Mouse (Mus musculus) olfactory bulb, adult 2 months (tissue): ENCODE data around the gene Prr13. TPM values are rescaled to one million over a fixed set of nuclear protein-coding genes. Genes with fewer than 3 reads are reported as not detected.

Experiments
- H3K27ac ChIP-seq: fragments of 200-500 bp; 2 replicates; pipeline ENCODE4 v1.5.1; 2012; ENCODE audit warnings: low read depth, low read length; ENCODE audit not compliant: insufficient read depth
- H3K4me1 ChIP-seq: fragments of 200-500 bp; 2 replicates; pipeline ENCODE4 v1.6.1; 2012; ENCODE audit warnings: low read length; ENCODE audit not compliant: control insufficient read depth, insufficient read depth
- H3K4me3 ChIP-seq: fragments of 200-500 bp; 2 replicates; pipeline ENCODE4 v1.5.1; 2012; ENCODE audit warnings: mild to moderate bottlenecking, low read depth, low read length, moderate library complexity; ENCODE audit not compliant: insufficient read depth
- CTCF ChIP-seq: fragments of 200-500 bp; IDR thresholded peaks from 2 replicates; pipeline ENCODE4 v1.5.1; 2012; ENCODE audit warnings: low read depth, mild to moderate bottlenecking, low read length, moderate library complexity; ENCODE audit not compliant: insufficient read depth
- POLR2A ChIP-seq: fragments of 200-500 bp; IDR thresholded peaks from 2 replicates; pipeline ENCODE4 v1.6.1; 2012; ENCODE audit warnings: mild to moderate bottlenecking, low read depth, low read length, moderate library complexity; ENCODE audit not compliant: insufficient read depth
- WGBS: fragments of 180-500 bp; shearing (Covaris S2); methylation state at CpG from one replicate; pipeline ENCODE4 v1.1.7; 2018; 5-methylcytosine and 5-hydroxymethylcytosine counted together
- polyA plus RNA-seq: library from polyadenylated mRNA; stranded (reverse); fragments of >200 nt; gene quantifications from 2 replicates; pipeline ENCODE4 v1.2.4, GENCODE M21; 2012; ENCODE audit warnings: low replicate concordance; ENCODE audit not compliant: missing spikeins, insufficient read depth, insufficient read length

Prr13 gene
- polyA plus RNA-seq, 1 experiment = not detected

DNA sequence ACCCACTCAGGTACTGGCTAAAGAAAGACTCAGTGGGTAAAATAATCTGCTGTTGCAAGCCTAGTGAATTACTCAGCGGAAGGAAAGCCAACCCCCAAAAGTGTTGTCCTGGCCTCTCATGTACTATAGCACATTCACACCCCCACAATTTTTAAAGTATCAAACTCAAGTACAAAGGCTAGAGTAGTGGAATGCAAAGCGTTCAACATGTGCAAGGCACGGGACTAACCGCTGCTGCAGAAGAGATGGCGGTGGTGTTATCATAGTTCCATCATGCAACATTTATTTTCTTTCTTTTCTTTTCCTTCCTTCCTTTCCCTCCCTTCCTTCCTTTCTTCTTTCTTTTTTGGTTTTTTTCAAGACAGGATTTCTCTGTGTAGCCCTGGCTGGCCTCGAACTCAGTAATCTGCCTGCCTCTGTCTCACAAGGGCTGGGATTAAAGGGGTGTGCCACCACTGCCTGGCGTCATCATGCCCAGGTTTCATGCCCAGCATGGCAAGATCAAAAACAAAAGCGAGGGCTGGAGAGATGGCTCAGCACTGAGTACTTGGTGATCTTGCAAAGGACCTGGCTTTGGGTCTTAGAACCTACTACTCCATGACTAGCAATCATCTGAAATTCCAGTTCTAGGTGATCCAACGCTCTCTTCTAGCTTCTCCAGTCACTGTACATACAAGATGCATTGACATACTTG, 47.1 kb downstream of the Prr13 start:
- WGBS = 51% methylated on average over 9 of the region's 9 CpGs
- no peak for TF ChIP-seq POLR2A
- no peak for TF ChIP-seq CTCF
- peaks cover 11% of the 10 kb centered on the region; the same call in 1 of the 2 replicates for H3K4me1 ChIP-seq
- H3K4me3 ChIP-seq = no peak overlapping the region
- H3K27ac ChIP-seq = no peak overlapping the region

DNA sequence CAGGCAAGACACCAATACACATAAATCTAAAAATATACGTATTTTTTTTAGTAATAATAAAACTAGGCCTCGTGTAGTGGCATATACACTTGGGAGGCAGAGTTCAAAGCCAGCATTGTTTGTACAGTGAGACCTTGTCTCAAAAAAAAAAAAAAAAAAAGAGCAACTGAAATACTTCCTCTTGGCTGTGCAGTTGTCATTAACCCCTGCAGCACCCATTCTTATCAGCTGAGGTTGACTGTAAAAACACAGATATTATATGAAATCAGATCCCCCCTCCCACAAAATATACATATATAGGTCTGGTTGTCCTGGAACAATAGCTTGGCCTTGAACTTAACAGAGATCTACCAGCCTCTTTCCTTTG, 47.6 kb downstream of the Prr13 start:
- TF ChIP-seq POLR2A = no peak
- Histone ChIP-seq H3K4me1 (peaks cover 14% of the 10 kb centered on the region), H3K27ac (no peak overlapping the region), H3K4me3 (no peak overlapping the region)
- 38% methylated on average over 2 of the region's 2 CpGs for WGBS

DNA sequence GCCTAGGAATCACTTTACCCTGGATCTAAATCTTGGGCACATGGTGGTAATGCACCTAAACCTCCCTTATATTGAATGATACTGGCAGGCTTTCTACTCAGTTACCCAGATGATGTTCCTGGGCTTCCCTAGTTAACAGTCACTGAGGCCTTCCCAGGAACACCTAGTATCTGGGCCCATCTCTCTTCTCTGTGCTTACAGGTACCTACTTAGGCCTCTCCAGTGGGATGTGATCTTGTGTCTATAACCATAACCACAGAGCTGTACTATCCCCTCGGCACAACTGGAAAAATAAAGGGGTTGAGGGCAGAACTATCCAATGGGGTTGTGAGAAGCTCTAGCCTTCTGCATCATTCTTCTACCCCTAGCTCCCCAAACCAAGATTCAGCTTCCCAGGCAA, 48.0 kb downstream of the Prr13 start:
- WGBS = 93% methylated on average over 1 of the region's 1 CpGs
- Histone ChIP-seq H3K27ac (no peak overlapping the region), H3K4me1 (peaks cover 18% of the 10 kb centered on the region), H3K4me3 (no peak overlapping the region)
- TF ChIP-seq POLR2A (no peak), CTCF (no peak)

DNA sequence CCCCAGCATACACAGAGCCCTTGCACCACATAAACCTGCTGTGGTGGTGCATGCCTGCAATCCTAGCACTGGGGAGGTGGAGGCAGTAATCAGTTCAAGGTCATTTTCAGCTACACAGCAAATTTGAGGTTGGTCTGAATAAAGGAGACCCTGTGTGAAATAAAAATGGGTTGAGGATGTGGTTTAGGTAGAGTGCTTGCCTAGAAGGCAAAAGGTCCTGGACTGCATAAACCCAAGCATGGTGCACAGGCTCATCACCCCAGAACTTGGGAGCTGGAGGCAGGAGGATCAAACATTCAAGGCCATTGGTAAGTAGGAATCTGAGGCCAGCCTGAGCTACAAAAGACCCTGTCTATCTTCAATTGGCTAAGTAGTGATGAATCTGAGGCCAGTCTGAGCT, 48.7 kb downstream of the Prr13 start:
- TF ChIP-seq POLR2A = no peak
- no peak for TF ChIP-seq CTCF
- no peak overlapping the region for H3K27ac ChIP-seq
- H3K4me3 ChIP-seq = no peak overlapping the region
- peaks cover 25% of the 10 kb centered on the region for H3K4me1 ChIP-seq

DNA sequence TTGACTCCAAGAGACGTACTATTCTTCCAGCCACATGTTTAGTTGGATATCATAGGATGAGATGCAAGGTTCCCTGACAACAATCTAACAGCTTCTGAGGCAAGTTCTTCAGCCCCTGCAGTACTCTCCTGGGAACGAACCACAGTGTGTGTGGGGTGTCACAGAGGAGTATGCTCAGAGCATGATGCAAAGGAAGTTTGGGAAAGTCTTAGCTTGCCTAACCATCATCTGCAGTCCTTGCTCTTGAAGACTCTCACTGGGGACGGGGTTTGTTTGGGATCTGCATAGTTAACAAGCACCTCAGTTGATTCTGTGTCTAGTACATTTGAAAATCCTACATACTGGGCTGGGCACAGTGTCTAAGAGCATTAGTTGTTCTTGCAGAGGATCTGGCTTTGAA, 49.5 kb downstream of the Prr13 start:
- 69% methylated on average over 3 of the region's 3 CpGs for WGBS
- peaks cover 25% of the 10 kb centered on the region for H3K4me1 ChIP-seq
- H3K4me3 ChIP-seq = no peak overlapping the region
- TF ChIP-seq POLR2A = no peak
- no peak for TF ChIP-seq CTCF
- no peak overlapping the region for H3K27ac ChIP-seq

DNA sequence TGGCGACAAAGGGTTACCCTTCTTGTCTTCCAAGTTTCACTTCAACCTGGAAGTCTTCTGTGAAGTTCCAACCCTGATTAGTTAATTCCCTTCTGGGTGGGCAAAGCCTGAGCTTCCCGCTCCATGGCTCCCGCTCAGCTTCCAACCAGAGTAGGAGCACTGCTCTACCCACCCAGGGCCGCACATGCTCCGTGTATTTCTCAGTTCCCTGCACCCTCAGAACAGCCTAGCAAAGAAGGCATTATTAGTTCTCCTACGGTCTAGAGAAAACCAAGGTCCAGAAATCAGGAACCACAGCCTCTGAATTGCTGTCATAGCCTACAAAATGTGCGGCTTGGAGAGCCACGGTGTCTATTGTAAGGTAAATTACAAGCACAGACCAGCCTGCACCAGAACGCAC, 51.3 kb downstream of the Prr13 start:
- TF ChIP-seq POLR2A = no peak
- TF ChIP-seq CTCF = no peak
- H3K4me3 ChIP-seq = peak overlapping the region; percentile 67
- peaks cover 23% of the 10 kb centered on the region for H3K4me1 ChIP-seq
- peak overlapping the region; percentile 74 for H3K27ac ChIP-seq
- WGBS = 2% methylated on average over 9 of the region's 9 CpGs

DNA sequence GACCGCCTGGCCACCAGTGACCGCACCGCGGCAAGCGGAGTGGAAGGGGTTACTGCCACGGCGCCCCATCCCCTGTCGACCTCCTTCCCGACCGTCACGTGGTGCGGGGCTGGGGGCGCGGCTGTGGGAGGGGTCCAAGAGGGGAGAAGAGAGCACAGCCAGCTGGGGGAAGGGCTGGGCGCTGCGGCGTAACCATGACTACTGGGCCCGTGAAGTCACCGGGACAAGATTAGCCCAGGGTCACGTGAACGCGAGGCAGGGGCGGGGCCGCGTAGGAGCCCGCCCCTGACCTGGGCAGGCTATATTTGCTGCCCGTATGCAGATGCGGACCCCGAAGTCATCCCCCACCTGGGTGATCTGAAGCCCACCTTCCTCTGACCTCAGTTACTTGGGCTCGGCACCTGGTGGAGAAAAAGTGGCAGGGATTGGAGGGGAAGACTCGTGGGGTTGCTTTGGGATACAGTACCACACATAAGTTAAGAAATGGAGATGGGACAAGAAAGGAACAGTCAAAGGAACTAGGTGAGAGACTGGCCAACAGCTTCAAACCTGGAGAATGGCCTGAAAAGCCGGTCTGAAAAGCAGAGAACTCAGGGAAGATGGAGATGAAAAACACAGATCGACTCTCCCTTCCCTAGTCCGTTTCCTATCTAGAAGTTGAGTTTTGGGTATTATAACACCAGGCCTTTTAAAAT, 51.9 kb downstream of the Prr13 start:
- H3K4me3 ChIP-seq = peak overlapping the region; percentile 67
- peak overlapping the region; percentile 74 for H3K27ac ChIP-seq
- H3K4me1 ChIP-seq = peaks cover 22% of the 10 kb centered on the region
- 2% methylated on average over 34 of the region's 34 CpGs for WGBS
- peak; percentile 37 for TF ChIP-seq POLR2A
- no peak for TF ChIP-seq CTCF

DNA sequence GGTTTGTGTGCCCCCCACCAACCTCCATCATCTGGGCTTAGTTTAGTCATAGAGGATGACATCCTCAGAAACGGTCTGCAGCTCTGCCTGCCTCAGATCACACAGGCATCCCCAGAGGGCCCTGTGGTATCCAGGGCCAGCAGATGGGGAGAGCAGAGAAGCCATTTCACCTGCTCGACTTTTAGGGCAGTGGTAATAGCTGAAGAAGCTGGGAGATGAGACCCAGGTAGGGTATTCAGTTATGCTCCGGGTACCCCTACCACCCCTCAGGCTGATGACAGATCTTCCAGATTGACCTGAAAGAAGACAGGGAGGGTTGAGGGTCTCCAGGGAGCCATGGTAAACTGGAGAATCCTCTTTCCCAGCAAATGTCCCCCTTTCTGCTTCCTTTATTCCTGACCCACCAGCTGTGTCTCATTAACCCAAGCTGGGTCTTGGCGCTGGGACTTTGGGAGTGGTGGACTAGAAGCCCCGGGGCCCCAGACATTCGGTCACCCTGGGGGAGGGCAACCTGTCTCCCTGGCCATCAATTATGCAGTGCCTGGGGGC, 52.5 kb downstream of the Prr13 start:
- Histone ChIP-seq H3K4me1 (peaks cover 26% of the 10 kb centered on the region), H3K27ac (peak overlapping the region; percentile 72), H3K4me3 (peak overlapping the region; percentile 67; the same call in 1 of the 2 replicates)
- WGBS = 18% methylated on average over 6 of the region's 6 CpGs
- TF ChIP-seq CTCF (no peak), POLR2A (no peak)

DNA sequence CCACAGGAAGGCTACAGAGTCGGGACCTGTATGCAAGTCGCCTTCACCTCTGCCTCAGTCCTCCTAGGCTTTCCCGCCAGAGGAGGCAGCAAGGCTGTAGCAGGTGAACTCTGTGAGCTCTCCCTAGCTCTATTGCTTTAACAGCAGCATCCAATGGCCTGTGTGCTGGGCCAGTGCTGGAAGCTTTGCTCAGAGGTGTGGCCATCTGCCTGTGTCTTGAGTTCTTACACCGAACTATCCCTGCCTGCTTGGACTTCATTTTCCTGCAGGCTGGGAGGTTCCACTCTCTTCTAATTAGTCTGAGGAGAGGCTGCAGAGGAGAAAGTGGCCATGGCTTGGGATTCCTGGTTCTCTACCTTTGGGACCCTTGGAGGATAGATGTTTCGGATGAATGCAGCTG, 53.2 kb downstream of the Prr13 start:
- no peak for TF ChIP-seq POLR2A
- TF ChIP-seq CTCF = no peak

More for the DNA sequence above, 53.2 kb downstream of the Prr13 start:
- WGBS = 38% methylated on average over 5 of the region's 5 CpGs
- no peak overlapping the region for H3K27ac ChIP-seq
- no peak overlapping the region for H3K4me3 ChIP-seq
- peaks cover 26% of the 10 kb centered on the region for H3K4me1 ChIP-seq

Other genes with a start within 250 kb of the Prr13 start
- not detected in 2 replicates for gene Itgb7, start 227.1 kb upstream of the Prr13 start, polyA plus RNA-seq
- gene Rarg, start 201.5 kb upstream of the Prr13 start, polyA plus RNA-seq = not detected in 2 replicates
- not detected in 2 replicates for gene Gm9918, start 188.5 kb upstream of the Prr13 start, polyA plus RNA-seq
- gene Mfsd5, start 179.6 kb upstream of the Prr13 start, polyA plus RNA-seq = not detected in 2 replicates
- not detected in 2 replicates for gene Espl1, start 162.8 kb upstream of the Prr13 start, polyA plus RNA-seq
- 1,008 TPM in 1 of 2 replicates, not detected in the other for gene Pfdn5, start 132.9 kb upstream of the Prr13 start, polyA plus RNA-seq
- gene Myg1, start 127.3 kb upstream of the Prr13 start, polyA plus RNA-seq = not detected in 2 replicates
- not detected in 2 replicates for gene Aaas, start 108.3 kb upstream of the Prr13 start, polyA plus RNA-seq
- not detected in 2 replicates for gene Sp7, start 91.8 kb upstream of the Prr13 start, polyA plus RNA-seq
- 98.4 TPM in 1 of 2 replicates, not detected in the other for gene Sp1, start 52.9 kb upstream of the Prr13 start, polyA plus RNA-seq
- not detected in 2 replicates for gene Amhr2, start 13.7 kb upstream of the Prr13 start, polyA plus RNA-seq
- 834 and 975 TPM in 2 replicates for gene Pcbp2, start 11.5 kb downstream of the Prr13 start, polyA plus RNA-seq
- not detected in 2 replicates for gene Gm10337, start 44.7 kb downstream of the Prr13 start, polyA plus RNA-seq
- gene Map3k12, start 58.0 kb downstream of the Prr13 start, polyA plus RNA-seq = not detected in 2 replicates
- not detected in 2 replicates for gene Tarbp2, start 59.2 kb downstream of the Prr13 start, polyA plus RNA-seq
- not detected in 2 replicates for gene Npff, start 65.9 kb downstream of the Prr13 start, polyA plus RNA-seq
- gene Gm28047, start 166.0 kb downstream of the Prr13 start, polyA plus RNA-seq = not detected in 2 replicates
- gene Atf7, start 166.4 kb downstream of the Prr13 start, polyA plus RNA-seq = not detected in 2 replicates
- not detected in 2 replicates for gene Atp5g2, start 213.3 kb downstream of the Prr13 start, polyA plus RNA-seq